9 mouse cellular contexts compared by ENCODE assay signal in the genomic region with DNA sequence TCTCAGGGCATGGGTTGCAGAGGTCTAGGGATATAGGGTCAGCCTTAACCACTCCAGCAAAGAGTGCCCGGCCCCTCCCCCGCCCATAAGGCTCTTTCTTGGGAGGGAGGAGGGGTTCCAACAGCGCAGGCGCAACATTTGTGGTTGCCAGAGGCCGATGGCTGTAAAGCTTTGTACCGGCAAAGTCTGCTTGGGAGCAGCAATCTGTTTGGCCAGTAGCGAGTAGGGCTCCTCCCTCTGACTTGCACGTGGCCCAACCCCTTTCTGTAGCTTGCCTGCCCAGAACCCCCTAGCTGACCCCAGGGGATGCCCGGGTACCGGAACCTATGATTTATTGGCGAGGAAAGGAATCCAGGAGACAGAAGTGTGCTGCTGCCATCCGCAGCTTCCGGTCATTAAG. TPM values are rescaled to one million over a fixed set of nuclear protein-coding genes. Genes with fewer than 3 reads are reported as not detected.
DNase-seq lines count a peak whose midpoint lies in the region; ATAC-seq lines count a peak whose summit lies in the region.
"Had no signal": no experiment of that assay in that cellular context is flagged by ENCODE, and none has a peak within 500 bp of the region (broad histone marks: within the 10 kb centered on the region; RNA-seq: fewer than 3 reads in every experiment).

No protein-coding gene starts in this region.

- H3K4me1 ChIP-seq in intestine, embryonic 14.5 days (replicated peaks; ENCODE audit: control insufficient read depth, insufficient read depth, low read length): peaks cover 9% of the 10 kb centered on the region
- H3K4me1 ChIP-seq in intestine, embryonic 15.5 days (replicated peaks): peaks cover 15% of the 10 kb centered on the region
- peaks cover 27% of the 10 kb centered on the region for H3K4me1 ChIP-seq in forebrain, embryonic 11.5 days (replicated peaks; ENCODE audit: control insufficient read depth, insufficient read depth, low read length)
- peaks cover 37% of the 10 kb centered on the region for H3K4me1 ChIP-seq in neural tube, embryonic 14.5 days (ENCODE audit: control insufficient read depth, insufficient read depth, low read length)
- H3K4me1 ChIP-seq in liver, embryonic 12.5 days: peaks cover 25% of the 10 kb centered on the region

- H3K27me3 ChIP-seq in intestine, embryonic 14.5 days (replicated peaks; ENCODE audit: control insufficient read depth, insufficient read depth, low read length): peaks cover 79% of the 10 kb centered on the region
- peaks cover 78% of the 10 kb centered on the region for H3K27me3 ChIP-seq in intestine, embryonic 15.5 days (replicated peaks)
- peaks cover 54% of the 10 kb centered on the region for H3K27me3 ChIP-seq in forebrain, embryonic 11.5 days (ENCODE audit: control insufficient read depth, insufficient read depth, low read length)
- peaks cover 6% of the 10 kb centered on the region; the same call in 1 of the 2 replicates for H3K27me3 ChIP-seq in neural tube, embryonic 14.5 days (ENCODE audit: control insufficient read depth, insufficient read depth, low read length)
- peaks cover 99% of the 10 kb centered on the region for H3K27me3 ChIP-seq in liver, embryonic 12.5 days (replicated peaks)

- no peak overlapping the region for H3K4me2 ChIP-seq in intestine, embryonic 14.5 days (ENCODE audit: low read length)
- no peak overlapping the region for H3K4me2 ChIP-seq in intestine, embryonic 15.5 days (replicated peaks)
- peak overlapping the region; percentile 81 for H3K4me2 ChIP-seq in forebrain, embryonic 11.5 days (ENCODE audit: low read depth, low read length, severe bottlenecking)
- peak overlapping the region; percentile 94 for H3K4me2 ChIP-seq in neural tube, embryonic 14.5 days (ENCODE audit: low read depth, low read length)
- no peak overlapping the region for H3K4me2 ChIP-seq in liver, embryonic 12.5 days

- no peak overlapping the region for H3K27ac ChIP-seq in intestine, embryonic 14.5 days (ENCODE audit: low read depth)
- H3K27ac ChIP-seq in intestine, embryonic 15.5 days: no peak overlapping the region
- H3K27ac ChIP-seq in forebrain, embryonic 11.5 days (ENCODE audit: low read depth, low read length): no peak overlapping the region; the same call in 1 of the 2 replicates
- H3K27ac ChIP-seq in neural tube, embryonic 14.5 days (ENCODE audit: low read depth, low read length): peak overlapping the region; percentile 92
- no peak overlapping the region for H3K27ac ChIP-seq in liver, embryonic 12.5 days

- no peak for DNase-seq in intestine, embryonic 14.5 days (ENCODE audit: low spot score)
- peak; percentile 75 for DNase-seq in forebrain, embryonic 11.5 days (ENCODE audit: low spot score)
- DNase-seq in layer of hippocampus, postnatal 10 days (ENCODE audit: low spot score in 2 of 2): peak; percentile 57 to 72
- no peak for DNase-seq in lung, postnatal 25 days (ENCODE audit: low spot score)
- DNase-seq in lung, postnatal 10 days: no peak

- no peaks in the 10 kb centered on the region for H3K9me3 ChIP-seq in intestine, embryonic 14.5 days (ENCODE audit: control insufficient read depth, low read length)
- H3K9me3 ChIP-seq in intestine, embryonic 15.5 days: no peaks in the 10 kb centered on the region
- H3K9me3 ChIP-seq in forebrain, embryonic 11.5 days (ENCODE audit: control insufficient read depth, low read length): no peaks in the 10 kb centered on the region
- H3K9me3 ChIP-seq in neural tube, embryonic 14.5 days (ENCODE audit: control insufficient read depth, low read length): no peaks in the 10 kb centered on the region
- H3K9me3 ChIP-seq in liver, embryonic 12.5 days (replicated peaks): no peaks in the 10 kb centered on the region; the same call in 1 of the 2 replicates

- no peak overlapping the region for H3K4me3 ChIP-seq in intestine, embryonic 14.5 days (ENCODE audit: low read depth, low read length)
- H3K4me3 ChIP-seq in intestine, embryonic 15.5 days (replicated peaks): no peak overlapping the region
- peak overlapping the region; percentile 43; the same call in 1 of the 2 replicates for H3K4me3 ChIP-seq in forebrain, embryonic 11.5 days (ENCODE audit: low read depth, low read length)
- H3K4me3 ChIP-seq in neural tube, embryonic 14.5 days (ENCODE audit: low read depth, low read length): peak overlapping the region; percentile 81
- H3K4me3 ChIP-seq in liver, embryonic 12.5 days: no peak overlapping the region
- H3K4me3 ChIP-seq: erythroblast, embryonic 14.5 days had no signal

- H3K36me3 ChIP-seq in intestine, embryonic 14.5 days (ENCODE audit: control insufficient read depth, insufficient read depth, low read length): no peaks in the 10 kb centered on the region
- H3K36me3 ChIP-seq in intestine, embryonic 15.5 days: no peaks in the 10 kb centered on the region
- no peaks in the 10 kb centered on the region for H3K36me3 ChIP-seq in forebrain, embryonic 11.5 days (ENCODE audit: control insufficient read depth, insufficient read depth, low read length)
- H3K36me3 ChIP-seq in neural tube, embryonic 14.5 days (ENCODE audit: control insufficient read depth, insufficient read depth, low read length): no peaks in the 10 kb centered on the region
- H3K36me3 ChIP-seq in liver, embryonic 12.5 days: no peaks in the 10 kb centered on the region

- no peak overlapping the region for H3K9ac ChIP-seq in intestine, embryonic 14.5 days (ENCODE audit: low read length)
- no peak overlapping the region for H3K9ac ChIP-seq in intestine, embryonic 15.5 days
- H3K9ac ChIP-seq in forebrain, embryonic 11.5 days (ENCODE audit: low read length): peak overlapping the region; percentile 37; the same call in 1 of the 2 replicates
- H3K9ac ChIP-seq in neural tube, embryonic 14.5 days (replicated peaks; ENCODE audit: low read depth, low read length): peak overlapping the region; percentile 83
- no peak overlapping the region for H3K9ac ChIP-seq in liver, embryonic 12.5 days

- 4% methylated on average over 13 of the region's 13 CpGs for WGBS in intestine, embryonic 14.5 days
- WGBS in intestine, embryonic 15.5 days: 5% methylated on average over 13 of the region's 13 CpGs
- 2% methylated on average over 13 of the region's 13 CpGs for WGBS in forebrain, embryonic 11.5 days
- whole genome bisulfite sequencing in neural tube, embryonic 14.5 days: under 1% methylated on average over 13 of the region's 13 CpGs
- 5% methylated on average over 13 of the region's 13 CpGs for WGBS in liver, embryonic 12.5 days (ENCODE audit: insufficient replicate concordance)

- ATAC-seq in intestine, embryonic 14.5 days (replicated peaks; ENCODE audit: low FRiP score, low TSS enrichment, low read depth): 0 out of 2 replicates have a peak, but pooled peaks have one; percentile 17
- no peak for ATAC-seq in intestine, embryonic 15.5 days
- ATAC-seq in forebrain, embryonic 11.5 days (replicated peaks; ENCODE audit: low FRiP score): peak; percentile 13; the same call in 1 of the 2 replicates
- peak; percentile 43 for ATAC-seq in neural tube, embryonic 14.5 days (ENCODE audit: low read depth)
- ATAC-seq in liver, embryonic 12.5 days: no peak

RNA-seq across cellular contexts. Expression of a gene that starts 2.4 kb away (rescaled TPM):
- 46.4 and 49.8 TPM in 2 replicates for polyA plus RNA-seq in intestine, embryonic 14.5 days (2014; fragmentation: Nextera tagmentation; extraction: Ambion mirVana)
- 32.2 and 33.6 TPM in 2 replicates for polyA plus RNA-seq in intestine, embryonic 15.5 days (2015; fragmentation: Nextera tagmentation; extraction: Ambion mirVana)
- polyA plus RNA-seq in forebrain, embryonic 11.5 days (2014; fragmentation: Nextera tagmentation; extraction: Ambion mirVana): 241 and 272 TPM in 2 replicates
- 100 to 1,000 TPM; 793 to 842 TPM for total RNA-seq in layer of hippocampus, postnatal 10 days (2021)
- polyA plus RNA-seq in neural tube, embryonic 14.5 days (2014; fragmentation: Nextera tagmentation; extraction: Ambion mirVana): 908 and 937 TPM in 2 replicates
- 2.4 and 2.7 TPM in 2 replicates for polyA plus RNA-seq in liver, embryonic 12.5 days (2016; fragmentation: Nextera tagmentation; extraction: Ambion mirVana)
- polyA plus RNA-seq: erythroblast, embryonic 14.5 days had no signal

Comparison
In these comparisons a context has a peak if more than half of its experiments do, and no peak if none do; other contexts are left out.
1. ATAC-seq: peak in intestine, embryonic 14.5 days (single experiment), forebrain, embryonic 11.5 days (single experiment) and neural tube, embryonic 14.5 days (single experiment); none in intestine, embryonic 15.5 days (single experiment) and liver, embryonic 12.5 days (single experiment).
2. DNase-seq: peak in forebrain, embryonic 11.5 days (single experiment) and layer of hippocampus, postnatal 10 days (2 of 2); none in intestine, embryonic 14.5 days (single experiment), lung, postnatal 25 days (single experiment) and lung, postnatal 10 days (single experiment).
3. H3K4me2 ChIP-seq: peak in forebrain, embryonic 11.5 days (single experiment) and neural tube, embryonic 14.5 days (single experiment); none in intestine, embryonic 14.5 days (single experiment), intestine, embryonic 15.5 days (single experiment) and liver, embryonic 12.5 days (single experiment).
4. H3K4me3 ChIP-seq: peak in forebrain, embryonic 11.5 days (single experiment) and neural tube, embryonic 14.5 days (single experiment); none in intestine, embryonic 14.5 days (single experiment), intestine, embryonic 15.5 days (single experiment) and liver, embryonic 12.5 days (single experiment).
5. H3K9ac ChIP-seq: peak in forebrain, embryonic 11.5 days (single experiment) and neural tube, embryonic 14.5 days (single experiment); none in intestine, embryonic 14.5 days (single experiment), intestine, embryonic 15.5 days (single experiment) and liver, embryonic 12.5 days (single experiment).